Mouse (Mus musculus) lung, postnatal 25 days (tissue): ENCODE results near the gene Sgca.
A peak's percentile ranks its signal among the peaks of the same experiment; 100 is the strongest.
"Not testable (repeated sequence)": the region's sequence is repeated elsewhere in the genome, so short reads cannot be mapped to it uniquely, and the experiment has no call there.

Experiments used
- DNase-seq: peaks from one replicate; pipeline ENCODE4 v3.0.0; 2022; ENCODE audit warnings: low spot score

Gene Sgca

DNA sequence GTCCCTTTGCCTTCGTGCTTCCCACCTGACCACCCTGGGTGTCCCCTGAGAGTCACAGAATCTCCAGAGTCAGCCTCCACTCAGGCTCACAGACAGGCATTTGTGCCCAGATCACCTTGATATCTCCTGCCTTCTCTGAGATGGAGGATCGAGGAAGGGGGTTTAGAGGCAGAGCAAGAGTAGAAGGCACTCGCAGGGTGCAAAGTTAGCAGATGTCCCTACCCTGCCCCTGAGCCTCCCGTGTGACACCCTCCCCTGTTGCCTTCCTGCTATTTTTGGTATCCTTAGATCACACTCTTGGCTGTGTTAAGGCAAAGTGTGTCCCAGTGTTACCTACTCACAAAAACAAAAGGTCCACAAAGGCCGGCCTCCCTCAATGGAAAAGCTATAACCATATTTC, at the start of gene Sgca:
Gene Sgca (minus strand): TSS at position 129 of the 400 bp plus-strand sequence.
- DNase-seq = no peak

GRCm38 (mm10) chr11:95025227-95026012, 49.3 kb upstream of the Sgca start:
- DNase-seq = no peak

DNA sequence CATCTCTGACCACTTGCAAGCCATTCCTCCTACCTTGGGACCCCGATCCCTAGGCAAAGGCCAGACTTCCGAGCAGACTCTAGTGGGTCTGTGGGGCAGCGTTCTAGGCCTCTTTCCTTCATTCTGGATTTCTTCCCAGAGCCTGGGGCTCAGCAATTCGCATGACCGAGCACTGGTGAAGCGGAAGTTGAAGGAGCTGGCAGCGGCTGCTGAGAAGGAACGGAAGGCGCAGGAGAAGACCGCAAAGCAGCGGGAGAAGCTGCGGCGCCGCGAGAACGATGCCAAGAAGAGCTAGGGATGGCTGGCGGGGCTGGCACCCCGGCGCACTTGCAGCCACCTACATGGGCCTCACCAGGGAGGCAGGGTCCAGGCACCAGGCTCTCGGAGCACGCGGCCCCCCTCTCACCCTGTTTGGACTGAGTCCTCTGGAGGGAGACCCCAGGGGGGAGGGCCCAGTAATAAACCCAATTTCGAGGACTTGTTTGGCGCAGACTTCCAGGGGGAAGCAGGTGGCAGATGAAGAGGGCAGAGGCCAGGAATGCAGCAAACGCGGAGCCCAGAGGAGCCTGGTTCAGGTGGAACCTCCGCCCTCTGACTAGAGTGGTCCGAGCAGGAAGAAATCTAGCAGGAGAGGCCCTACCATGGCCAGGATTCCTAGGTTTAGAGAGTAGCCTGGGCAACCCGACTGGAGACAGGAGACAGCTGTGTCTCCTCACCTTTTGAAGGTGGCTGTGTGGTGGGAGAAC, 48.5 kb upstream of the Sgca start:
- DNase-seq = no peak

DNA sequence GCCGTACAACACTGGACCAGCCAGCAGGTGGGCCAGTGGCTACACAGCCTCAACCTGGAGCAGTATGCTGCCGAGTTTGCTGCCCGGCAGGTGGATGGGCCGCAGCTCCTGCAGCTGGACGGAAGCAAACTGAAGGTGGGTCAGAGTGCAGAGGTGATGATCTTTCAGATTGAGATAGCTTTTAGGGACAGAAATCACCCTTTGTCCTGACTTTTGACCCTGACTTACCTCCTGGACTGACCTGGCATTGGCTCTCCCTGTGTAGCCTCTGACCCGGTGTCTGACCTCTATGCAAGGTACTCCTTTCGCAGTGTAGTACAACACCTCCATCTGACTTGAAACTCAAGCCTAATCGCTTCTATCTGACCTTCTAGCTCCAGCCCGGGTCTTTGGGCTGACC, 47.4 kb upstream of the Sgca start:
- no peak for DNase-seq

GRCm38 (mm10) chr11:95022237-95022992, 46.3 kb upstream of the Sgca start:
- no peak for DNase-seq

DNA sequence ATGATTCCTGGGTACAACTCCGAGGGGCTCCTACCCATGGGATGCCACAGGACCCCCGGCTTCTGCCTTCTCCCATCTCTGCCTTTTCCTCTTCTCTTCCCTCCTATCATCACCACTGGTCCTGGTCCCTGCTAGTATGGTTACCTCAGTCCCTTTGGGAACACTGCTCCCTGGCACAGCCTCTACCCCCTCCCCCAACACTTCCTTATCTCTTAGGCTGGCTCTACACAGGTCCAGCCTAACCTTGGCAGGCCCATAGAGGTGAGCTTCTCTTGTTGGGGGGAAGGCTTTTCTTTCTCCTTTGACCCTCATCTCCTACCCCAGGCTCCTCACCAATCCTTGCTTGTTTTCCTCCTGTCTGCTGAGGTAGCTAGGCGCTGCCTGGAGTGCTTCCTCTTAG, 39.4 kb upstream of the Sgca start:
- no peak for DNase-seq

DNA sequence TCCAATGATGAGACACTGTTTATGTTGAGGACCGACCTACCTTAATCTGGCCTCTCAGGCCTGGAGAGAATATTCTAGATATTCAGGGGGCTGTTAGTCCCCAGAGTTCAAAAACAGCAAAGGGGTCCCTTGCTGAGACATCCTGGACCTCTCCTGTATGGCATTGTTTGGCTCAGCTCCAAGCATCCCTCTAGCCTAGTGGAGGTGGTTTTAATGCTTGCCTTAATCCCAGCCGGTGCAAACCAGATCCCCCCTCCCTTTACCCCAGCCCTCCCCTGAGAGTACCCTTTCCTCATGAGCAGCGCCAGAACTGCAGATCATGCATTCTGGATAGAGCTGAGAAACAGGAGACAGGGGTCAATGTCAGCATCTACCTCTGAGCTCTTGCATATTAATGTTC, 36.4 kb upstream of the Sgca start:
- DNase-seq = no peak

- DNase-seq = no peak
These were observed 35.9 kb upstream of the Sgca start for GRCm38 (mm10) chr11:95012075-95012474.

GRCm38 (mm10) chr11:95011416-95011815, 35.3 kb upstream of the Sgca start:
- DNase-seq = no peak

DNA sequence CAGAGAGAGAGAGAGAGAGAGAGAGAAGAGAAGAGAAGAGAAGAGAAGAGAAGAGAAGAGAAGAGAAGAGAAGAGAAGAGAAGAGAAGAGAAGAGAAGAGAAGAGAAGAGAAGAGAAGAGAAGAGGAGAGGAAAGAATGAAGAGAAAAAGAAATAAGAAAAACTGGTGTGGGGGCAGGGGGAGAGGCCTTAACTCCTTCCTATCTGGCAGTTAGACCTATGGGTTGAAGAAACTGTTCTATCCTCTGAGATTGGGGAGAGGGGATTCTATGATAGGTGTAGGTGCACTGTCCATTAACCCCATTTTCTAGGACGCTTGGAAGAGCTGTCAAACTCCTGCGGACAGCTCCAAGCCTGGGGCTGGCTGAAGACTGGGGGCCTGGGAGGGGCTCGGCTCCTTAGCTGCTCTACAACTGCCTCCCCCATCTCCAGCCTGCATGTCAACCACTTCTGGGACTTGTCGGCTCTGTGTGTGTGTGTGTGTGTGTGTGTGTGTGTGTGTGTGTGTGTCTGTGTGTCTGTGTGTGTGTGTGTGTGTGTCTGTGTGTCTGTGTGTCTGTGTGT, 34.8 kb upstream of the Sgca start:
- DNase-seq = not testable (repeated sequence)

DNA sequence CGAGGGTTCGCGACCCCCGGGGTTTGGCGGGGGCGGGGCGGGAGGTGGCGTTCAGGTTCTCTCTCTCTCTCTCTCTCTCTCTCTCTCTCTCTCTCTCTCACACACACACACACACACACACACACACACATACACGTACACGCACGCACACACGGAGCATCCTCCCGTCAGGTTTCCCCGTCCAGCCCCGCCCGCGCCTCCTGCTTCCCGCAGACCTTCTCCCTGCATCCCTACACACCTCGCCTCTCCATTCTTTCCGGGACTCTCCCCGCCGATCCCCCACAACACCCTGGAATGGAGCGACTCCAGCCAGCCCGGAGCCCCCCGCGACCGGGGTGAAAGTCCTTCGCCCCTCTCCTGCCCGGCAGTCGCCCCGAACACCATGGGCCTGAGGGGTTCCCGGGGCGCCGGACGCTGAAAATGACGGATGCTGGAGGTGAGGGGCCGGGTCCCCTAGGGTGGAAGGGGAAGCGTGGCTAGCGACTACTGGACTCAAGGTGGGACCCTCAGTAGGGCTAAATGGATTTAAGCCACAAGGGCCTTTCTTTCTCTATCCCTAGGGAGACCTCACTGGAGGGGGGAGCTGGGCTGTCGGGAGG, 34.1 kb upstream of the Sgca start:
- DNase-seq = no peak

DNA sequence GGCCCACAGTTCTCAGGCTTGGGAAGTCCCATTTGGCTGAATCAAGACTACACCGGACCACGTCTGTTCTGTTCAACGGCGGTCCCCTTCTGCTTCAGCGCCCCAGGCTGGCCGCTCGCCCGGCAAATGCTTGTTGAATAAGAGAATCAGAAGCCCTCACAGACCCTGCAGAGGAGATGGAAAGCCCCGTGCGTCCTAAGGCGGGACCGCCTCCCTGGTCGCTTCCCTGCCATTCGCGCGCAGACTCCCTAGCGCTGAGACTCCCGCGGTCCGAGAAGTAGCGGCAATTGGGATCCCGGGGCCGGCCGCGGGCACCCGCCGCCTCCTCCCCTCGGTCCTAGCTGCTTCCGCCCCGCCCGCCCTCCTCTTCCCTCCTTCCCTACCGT, 33.5 kb upstream of the Sgca start, which contains the start of gene Samd14:
Gene Samd14 (plus strand): TSS at position 251 of the 386 bp plus-strand sequence.
- peak; percentile 41 for DNase-seq

DNA sequence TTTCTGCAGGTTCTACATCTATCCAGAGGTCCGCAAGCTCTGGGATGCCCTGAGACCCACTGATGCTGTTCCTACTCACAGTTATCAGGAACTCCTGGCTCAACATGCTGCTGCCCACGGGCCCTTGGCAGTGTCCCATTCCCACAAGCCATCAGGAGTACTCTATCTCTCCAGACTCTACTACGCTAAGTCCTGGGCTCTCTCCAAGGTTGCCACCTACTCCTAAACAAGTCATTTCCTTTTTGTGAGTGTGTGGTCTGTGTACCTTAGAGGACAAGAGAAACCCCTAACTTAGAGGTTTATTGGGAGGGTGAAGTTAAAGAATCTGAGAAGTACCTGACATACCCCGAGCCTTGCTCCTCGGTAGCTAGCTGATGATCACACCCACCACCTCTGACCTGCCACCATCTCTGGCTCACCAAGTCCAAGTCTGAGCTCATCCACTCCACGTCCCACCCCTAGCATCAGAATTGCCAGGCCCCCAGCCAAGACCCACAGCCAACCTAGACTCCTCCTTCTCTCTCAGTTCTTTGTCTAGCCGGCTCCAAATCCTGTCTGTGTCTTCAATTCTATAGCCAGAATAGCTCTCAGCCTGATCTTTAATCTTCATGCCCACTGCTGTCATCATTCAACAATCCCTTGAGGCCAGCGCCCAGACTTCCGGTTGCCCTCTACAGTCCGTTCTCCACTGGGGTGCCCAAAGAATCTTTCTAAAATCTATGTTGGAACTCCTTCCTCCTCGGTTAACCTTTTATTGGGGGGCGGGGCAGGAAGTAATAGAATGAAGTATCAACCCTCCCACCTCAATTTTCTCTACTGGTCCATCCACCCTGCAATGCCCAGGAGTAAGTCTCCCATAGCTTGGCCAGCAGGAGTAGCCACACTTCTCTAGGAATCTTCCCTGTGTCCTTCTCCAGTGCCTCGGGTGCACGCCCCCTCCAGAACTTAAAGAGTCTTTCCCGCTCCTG, 32.8 kb upstream of the Sgca start:
- no peak for DNase-seq

DNA sequence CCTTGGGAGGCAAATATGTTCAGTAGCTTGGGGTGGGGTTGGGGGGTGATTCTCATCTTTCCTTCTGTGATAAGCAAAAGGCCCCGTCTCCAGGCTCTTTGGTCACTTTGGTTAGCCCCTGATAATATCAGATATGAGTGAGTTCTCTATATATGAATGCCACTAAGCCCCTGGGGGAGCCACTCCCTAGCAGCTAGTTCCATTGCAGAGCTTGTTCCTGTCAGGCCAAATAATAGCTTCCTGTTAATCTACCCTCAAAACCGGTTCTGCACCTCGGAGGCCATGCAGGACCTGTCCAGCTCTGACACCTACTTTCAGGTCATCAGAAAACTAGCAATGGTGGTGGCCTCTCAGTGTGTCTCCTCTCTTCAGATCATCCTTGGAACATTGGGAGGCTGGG, 31.3 kb upstream of the Sgca start:
- DNase-seq = no peak

- peak; percentile 83 for DNase-seq
These were observed 30.5 kb upstream of the Sgca start for GRCm38 (mm10) chr11:95006525-95007219.

GRCm38 (mm10) chr11:95006038-95006437, 29.9 kb upstream of the Sgca start:
- no peak for DNase-seq

DNA sequence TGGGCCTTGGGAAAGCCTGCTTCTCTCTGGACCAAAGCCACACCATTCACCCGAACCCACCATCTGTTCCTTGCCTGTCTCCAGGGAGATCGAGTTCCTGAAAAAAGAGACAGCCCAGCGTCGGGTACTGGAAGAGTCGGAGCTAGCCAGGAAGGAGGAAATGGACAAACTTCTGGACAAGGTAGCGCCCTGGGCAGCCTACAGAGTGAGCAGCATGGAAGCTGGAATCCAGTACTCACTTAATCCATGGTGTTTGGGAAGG, 28.7 kb upstream of the Sgca start:
- DNase-seq = no peak

GRCm38 (mm10) chr11:95004136-95004936, 28.2 kb upstream of the Sgca start:
- no peak for DNase-seq

GRCm38 (mm10) chr11:95002705-95003104, 26.6 kb upstream of the Sgca start:
- no peak for DNase-seq
